Comparison of ENCODE assay signal across 13 mouse cellular contexts in genomic region chr2:103118324-103119196, GRCm38 (mm10). TPM values are rescaled to one million over a fixed set of nuclear protein-coding genes. Genes with fewer than 3 reads are reported as not detected.
A peak's percentile ranks its signal among the peaks of the same experiment; 100 is the strongest.
DNase-seq lines count a peak whose midpoint lies in the region; ATAC-seq lines count a peak whose summit lies in the region.
"Had no signal": no experiment of that assay in that cellular context is flagged by ENCODE, and none has a peak within 500 bp of the region (broad histone marks: within the 10 kb centered on the region; RNA-seq: fewer than 3 reads in every experiment).

No protein-coding gene starts in this region.

- no peak overlapping the region for H3K4me3 ChIP-seq in forebrain, embryonic 14.5 days (ENCODE audit: low read depth, low read length)
- no peak overlapping the region for H3K4me3 ChIP-seq in forebrain, embryonic 10.5 days
- H3K4me3 ChIP-seq in midbrain, embryonic 14.5 days (replicated peaks; ENCODE audit: low read depth, low read length), result no peak overlapping the region
- no peak overlapping the region for H3K4me3 ChIP-seq in midbrain, embryonic 10.5 days
- no peak overlapping the region for H3K4me3 ChIP-seq in hindbrain, embryonic 16.5 days (ENCODE audit: low read length)
- H3K4me3 ChIP-seq: heart, adult 2 months; limb, embryonic 15.5 days had no signal

- H3K9ac ChIP-seq in forebrain, embryonic 14.5 days (ENCODE audit: low read length), result no peak overlapping the region
- H3K9ac ChIP-seq in midbrain, embryonic 14.5 days (replicated peaks; ENCODE audit: low read length), result no peak overlapping the region
- H3K9ac ChIP-seq in hindbrain, embryonic 16.5 days (ENCODE audit: low read depth, low read length), result no peak overlapping the region
- H3K9ac ChIP-seq: limb, embryonic 15.5 days; lung, embryonic 14.5 days had no signal

- peak; percentile 46 for DNase-seq in forebrain, embryonic 14.5 days (ENCODE audit: low spot score)
- DNase-seq in forebrain, embryonic 10.5 days (ENCODE audit: extremely low spot score, low spot score), result no peak
- DNase-seq in midbrain, embryonic 14.5 days, result peak; percentile 47
- no peak for DNase-seq in midbrain, embryonic 10.5 days (ENCODE audit: low spot score)
- DNase-seq in retina, embryonic 14.5 days (ENCODE audit: low spot score), result peak; percentile 45
- DNase-seq in thymus, adult 18-20 months, result no peak
- DNase-seq: cerebellum, adult 11 months; heart, adult 2 months; lung, embryonic 14.5 days; right cerebral cortex, postnatal 4 days had no signal

- H3K36me3 ChIP-seq in forebrain, embryonic 14.5 days (ENCODE audit: control insufficient read depth, insufficient read depth, low read length), result no peaks in the 10 kb centered on the region
- no peaks in the 10 kb centered on the region for H3K36me3 ChIP-seq in forebrain, embryonic 10.5 days (replicated peaks)
- H3K36me3 ChIP-seq in midbrain, embryonic 14.5 days (ENCODE audit: control insufficient read depth, insufficient read depth, low read length), result no peaks in the 10 kb centered on the region
- no peaks in the 10 kb centered on the region for H3K36me3 ChIP-seq in midbrain, embryonic 10.5 days
- no peaks in the 10 kb centered on the region for H3K36me3 ChIP-seq in hindbrain, embryonic 16.5 days (ENCODE audit: control insufficient read depth, insufficient read depth, low read length)
- H3K36me3 ChIP-seq: limb, embryonic 15.5 days had no signal

- WGBS in forebrain, embryonic 14.5 days, result 42% methylated on average over 6 of the region's 6 CpGs
- WGBS in forebrain, embryonic 10.5 days, result 73% methylated on average over 6 of the region's 6 CpGs
- WGBS in midbrain, embryonic 14.5 days, result 48% methylated on average over 6 of the region's 6 CpGs
- 77% methylated on average over 6 of the region's 6 CpGs for WGBS in midbrain, embryonic 10.5 days
- 56% methylated on average over 6 of the region's 6 CpGs for WGBS in hindbrain, embryonic 16.5 days

- ATAC-seq in forebrain, embryonic 14.5 days, result peak; percentile 18; the same call in 1 of the 2 replicates
- no peak for ATAC-seq in midbrain, embryonic 14.5 days (ENCODE audit: low FRiP score, low TSS enrichment)
- ATAC-seq in hindbrain, embryonic 16.5 days, result 0 out of 2 replicates have a peak, but pooled peaks have one; percentile 30
- ATAC-seq: Patski had no signal

- H3K9me3 ChIP-seq in forebrain, embryonic 14.5 days (replicated peaks; ENCODE audit: control insufficient read depth, low read length), result no peaks in the 10 kb centered on the region
- no peaks in the 10 kb centered on the region for H3K9me3 ChIP-seq in forebrain, embryonic 10.5 days
- H3K9me3 ChIP-seq in midbrain, embryonic 14.5 days (ENCODE audit: control insufficient read depth, low read length), result no peaks in the 10 kb centered on the region
- H3K9me3 ChIP-seq in midbrain, embryonic 10.5 days (replicated peaks), result no peaks in the 10 kb centered on the region
- no peaks in the 10 kb centered on the region for H3K9me3 ChIP-seq in hindbrain, embryonic 16.5 days (ENCODE audit: control insufficient read depth, low read length)
- H3K9me3 ChIP-seq: limb, embryonic 15.5 days had no signal

- no peak overlapping the region for H3K4me2 ChIP-seq in forebrain, embryonic 14.5 days (ENCODE audit: low read length)
- no peak overlapping the region for H3K4me2 ChIP-seq in midbrain, embryonic 14.5 days (ENCODE audit: low read length)
- no peak overlapping the region for H3K4me2 ChIP-seq in hindbrain, embryonic 16.5 days (ENCODE audit: low read length)
- H3K4me2 ChIP-seq: limb, embryonic 15.5 days; lung, embryonic 14.5 days had no signal

- no peaks in the 10 kb centered on the region for H3K4me1 ChIP-seq in forebrain, embryonic 14.5 days (ENCODE audit: control insufficient read depth, insufficient read depth, low read length)
- H3K4me1 ChIP-seq in forebrain, embryonic 10.5 days, result peaks cover 5% of the 10 kb centered on the region; the same call in 1 of the 2 replicates
- no peaks in the 10 kb centered on the region for H3K4me1 ChIP-seq in midbrain, embryonic 14.5 days (ENCODE audit: control insufficient read depth, insufficient read depth, low read length)
- H3K4me1 ChIP-seq in midbrain, embryonic 10.5 days, result no peaks in the 10 kb centered on the region
- peaks cover 2% of the 10 kb centered on the region; the same call in 1 of the 2 replicates for H3K4me1 ChIP-seq in hindbrain, embryonic 16.5 days (ENCODE audit: control insufficient read depth, insufficient read depth, low read depth, low read length)
- H3K4me1 ChIP-seq: limb, embryonic 15.5 days had no signal

- no peaks in the 10 kb centered on the region for H3K27me3 ChIP-seq in forebrain, embryonic 14.5 days (replicated peaks; ENCODE audit: control insufficient read depth, insufficient read depth, low read length)
- no peaks in the 10 kb centered on the region for H3K27me3 ChIP-seq in forebrain, embryonic 10.5 days (ENCODE audit: poor library complexity, severe bottlenecking)
- no peaks in the 10 kb centered on the region for H3K27me3 ChIP-seq in midbrain, embryonic 14.5 days (ENCODE audit: control insufficient read depth, insufficient read depth, low read length)
- H3K27me3 ChIP-seq in midbrain, embryonic 10.5 days (ENCODE audit: low read depth, poor library complexity, severe bottlenecking), result no peaks in the 10 kb centered on the region
- no peaks in the 10 kb centered on the region for H3K27me3 ChIP-seq in hindbrain, embryonic 16.5 days (replicated peaks; ENCODE audit: control insufficient read depth, insufficient read depth, low read length)
- H3K27me3 ChIP-seq: limb, embryonic 15.5 days; Patski had no signal

- H3K27ac ChIP-seq in forebrain, embryonic 14.5 days (ENCODE audit: low read depth, low read length), result no peak overlapping the region; the same call in 1 of the 2 replicates
- H3K27ac ChIP-seq in forebrain, embryonic 10.5 days, result no peak overlapping the region
- H3K27ac ChIP-seq in midbrain, embryonic 14.5 days (replicated peaks; ENCODE audit: low read depth, low read length), result peak overlapping the region; percentile 14
- H3K27ac ChIP-seq in midbrain, embryonic 10.5 days (replicated peaks), result no peak overlapping the region
- H3K27ac ChIP-seq in hindbrain, embryonic 16.5 days (ENCODE audit: low read depth, low read length), result no peak overlapping the region
- H3K27ac ChIP-seq: heart, adult 2 months; limb, embryonic 15.5 days had no signal

RNA-seq across cellular contexts. Expression of gene Apip, which starts 45.1 kb away (rescaled TPM):
- polyA plus RNA-seq in forebrain, embryonic 14.5 days (2014; fragmentation: Nextera tagmentation; extraction: Ambion mirVana), result 52.4 and 61.6 TPM in 2 replicates
- 57.7 and 61.9 TPM in 2 replicates for polyA plus RNA-seq in forebrain, embryonic 10.5 days (2016; fragmentation: Nextera tagmentation; extraction: Ambion mirVana)
- polyA plus RNA-seq in midbrain, embryonic 14.5 days (2014; fragmentation: Nextera tagmentation; extraction: Ambion mirVana), result 48.2 and 49.0 TPM in 2 replicates
- polyA plus RNA-seq in midbrain, embryonic 10.5 days (2016; fragmentation: Nextera tagmentation; extraction: Ambion mirVana), result 62.3 and 64.5 TPM in 2 replicates
- polyA plus RNA-seq in hindbrain, embryonic 16.5 days (2015; fragmentation: Nextera tagmentation; extraction: Ambion mirVana), result 49.2 and 54.8 TPM in 2 replicates

RNA-seq across cellular contexts. Expression of gene Pdhx, which starts 45.2 kb away (rescaled TPM):
- polyA plus RNA-seq in forebrain, embryonic 14.5 days (2014; fragmentation: Nextera tagmentation; extraction: Ambion mirVana), result 63.8 and 67.5 TPM in 2 replicates
- 40.8 and 41.5 TPM in 2 replicates for polyA plus RNA-seq in forebrain, embryonic 10.5 days (2016; fragmentation: Nextera tagmentation; extraction: Ambion mirVana)
- polyA plus RNA-seq in midbrain, embryonic 14.5 days (2014; fragmentation: Nextera tagmentation; extraction: Ambion mirVana), result 66.9 and 67.1 TPM in 2 replicates
- polyA plus RNA-seq in midbrain, embryonic 10.5 days (2016; fragmentation: Nextera tagmentation; extraction: Ambion mirVana), result 41.3 and 49.3 TPM in 2 replicates
- 73.7 and 78.3 TPM in 2 replicates for polyA plus RNA-seq in hindbrain, embryonic 16.5 days (2015; fragmentation: Nextera tagmentation; extraction: Ambion mirVana)

Comparison
In these comparisons a context has a peak if more than half of its experiments do, and no peak if none do; other contexts are left out.
1. DNase-seq: peak in forebrain, embryonic 14.5 days (single experiment), midbrain, embryonic 14.5 days (single experiment) and retina, embryonic 14.5 days (single experiment); none in forebrain, embryonic 10.5 days (single experiment), midbrain, embryonic 10.5 days (single experiment) and thymus, adult 18-20 months (0 of 2).